Mouse (Mus musculus): ENCODE measurements around the gene Blm. TPM values are rescaled to one million over a fixed set of nuclear protein-coding genes. Genes with fewer than 3 reads are reported as not detected.
"Not testable (repeated sequence)": the region's sequence is repeated elsewhere in the genome, so short reads cannot be mapped to it uniquely, and the experiment has no call there.

The Blm gene
- polyA plus RNA-seq, 1 experiment = 1.4 TPM

DNA sequence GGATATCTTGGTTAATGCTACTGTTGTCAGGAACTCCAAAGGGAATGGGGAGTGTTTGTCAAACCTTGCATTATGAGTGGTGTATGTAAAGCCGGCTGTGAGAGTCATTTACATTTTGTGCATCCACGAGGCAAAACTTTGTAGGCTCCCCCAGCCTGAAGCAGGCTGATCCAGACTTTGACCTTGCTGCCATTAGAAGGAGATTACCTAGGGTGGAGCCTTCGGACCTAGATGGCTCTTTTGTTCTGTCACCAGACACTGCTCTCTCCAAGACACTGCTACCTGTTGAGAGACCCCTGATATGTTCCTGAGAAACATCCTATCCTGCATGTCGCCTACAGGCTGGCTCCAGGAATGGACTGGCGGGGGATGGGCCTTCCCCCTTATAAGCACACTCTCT, 4.7 kb upstream of the Blm start:
- WGBS = 47% methylated on average over 5 of the region's 5 CpGs
- TF ChIP-seq POLR2A (IDR thresholded peaks at IDR 0.05; ENCODE audit: low read depth, low read length) = no peak
- no peak for TF ChIP-seq CTCF (IDR thresholded peaks at IDR 0.05; ENCODE audit: extremely low read depth, insufficient read length, insufficient replicate concordance, low read depth, low read length)
- no peaks in the 10 kb centered on the region; the same call in 1 of the 2 replicates for H3K4me1 ChIP-seq (ENCODE audit: control insufficient read depth, insufficient read depth, insufficient read length, low read length)

DNA sequence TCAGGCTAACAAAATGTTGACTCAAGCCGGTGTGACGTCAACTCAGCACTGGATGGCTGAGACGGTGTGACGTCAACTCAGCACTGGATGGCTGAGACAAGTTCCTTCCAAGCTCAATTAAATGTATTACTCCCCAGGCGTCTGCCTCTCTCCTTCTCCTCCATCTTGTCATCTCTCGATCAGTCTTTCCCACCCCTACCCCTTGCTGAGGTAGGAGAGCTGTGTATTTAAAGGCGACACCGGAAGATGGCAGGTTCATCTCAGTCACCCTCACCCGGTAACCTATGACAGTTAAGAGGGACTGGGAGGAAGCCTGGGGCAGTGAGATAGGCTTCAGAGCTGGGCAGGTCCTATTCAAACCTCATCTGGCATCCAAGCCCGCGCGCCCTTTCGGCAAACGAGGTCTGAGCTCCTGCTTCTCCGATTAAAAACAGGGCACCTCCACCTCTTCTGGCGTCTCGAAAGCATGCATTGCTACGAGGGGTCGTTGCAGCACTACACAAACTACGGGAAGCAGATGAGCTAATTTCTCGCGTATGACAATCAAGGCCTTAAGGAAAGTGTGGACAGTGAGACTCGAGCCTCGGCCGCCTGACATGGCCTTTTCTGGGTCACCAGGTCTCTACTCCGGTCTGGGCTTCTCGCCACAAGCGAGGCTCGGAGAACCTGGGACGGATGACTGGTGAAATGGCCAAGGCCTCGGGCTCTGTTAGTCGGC, 469 bp downstream of the Blm start:
- H3K4me3 ChIP-seq (ENCODE audit: low read depth, low read length) = peak overlapping the region; percentile 76
- H3K27me3 ChIP-seq (ENCODE audit: control insufficient read depth, insufficient read depth, low read length) = no peaks in the 10 kb centered on the region
- H3K4me1 ChIP-seq (ENCODE audit: control insufficient read depth, insufficient read depth, insufficient read length, low read length) = no peaks in the 10 kb centered on the region; the same call in 1 of the 2 replicates
- WGBS = 1% methylated on average over 32 of the region's 32 CpGs
- H3K36me3 ChIP-seq (ENCODE audit: control insufficient read depth, insufficient read depth, low read length) = no peaks in the 10 kb centered on the region
- 0 out of 2 replicates have a peak, but pooled peaks have one; percentile 12 for TF ChIP-seq POLR2A (IDR thresholded peaks at IDR 0.05; ENCODE audit: low read depth, low read length)
- TF ChIP-seq CTCF (IDR thresholded peaks at IDR 0.05; ENCODE audit: extremely low read depth, insufficient read length, insufficient replicate concordance, low read depth, low read length) = no peak
- no peak overlapping the region for H3K27ac ChIP-seq (ENCODE audit: insufficient read depth, low read depth, low read length)

More for the DNA sequence above, 4.7 kb upstream of the Blm start:
- Histone ChIP-seq H3K27me3 (ENCODE audit: control insufficient read depth, insufficient read depth, low read length) (no peaks in the 10 kb centered on the region), H3K4me3 (ENCODE audit: low read depth, low read length) (no peak overlapping the region), H3K27ac (ENCODE audit: insufficient read depth, low read depth, low read length) (no peak overlapping the region), H3K36me3 (ENCODE audit: control insufficient read depth, insufficient read depth, low read length) (no peaks in the 10 kb centered on the region)

DNA sequence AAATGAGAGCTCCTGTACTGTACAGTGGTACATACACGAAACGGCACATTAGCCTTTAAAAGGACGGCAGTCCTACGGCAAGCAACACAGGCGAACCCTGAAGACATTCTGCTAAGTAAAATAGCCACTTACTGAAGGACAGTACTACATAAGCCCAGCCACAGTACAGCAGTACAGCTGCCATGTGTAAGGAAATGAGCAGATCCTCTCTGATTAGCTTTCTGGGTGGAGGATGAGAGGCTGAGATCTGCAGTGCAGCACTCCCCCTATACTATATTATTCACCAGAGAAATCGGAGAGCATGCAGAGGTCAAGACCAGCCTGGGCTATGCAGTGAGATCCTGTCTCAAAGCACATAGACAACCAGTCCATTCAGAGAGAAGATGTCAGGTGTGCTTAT, 3.8 kb downstream of the Blm start:
- H3K27ac ChIP-seq (ENCODE audit: insufficient read depth, low read depth, low read length) = no peak overlapping the region
- H3K4me3 ChIP-seq (ENCODE audit: low read depth, low read length) = no peak overlapping the region
- WGBS = 83% methylated on average over 6 of the region's 6 CpGs
- no peaks in the 10 kb centered on the region; the same call in 1 of the 2 replicates for H3K4me1 ChIP-seq (ENCODE audit: control insufficient read depth, insufficient read depth, insufficient read length, low read length)
- TF ChIP-seq CTCF (IDR thresholded peaks at IDR 0.05; ENCODE audit: extremely low read depth, insufficient read length, insufficient replicate concordance, low read depth, low read length) (no peak), POLR2A (IDR thresholded peaks at IDR 0.05; ENCODE audit: low read depth, low read length) (no peak)
- H3K27me3 ChIP-seq (ENCODE audit: control insufficient read depth, insufficient read depth, low read length) = no peaks in the 10 kb centered on the region
- no peaks in the 10 kb centered on the region for H3K36me3 ChIP-seq (ENCODE audit: control insufficient read depth, insufficient read depth, low read length)

DNA sequence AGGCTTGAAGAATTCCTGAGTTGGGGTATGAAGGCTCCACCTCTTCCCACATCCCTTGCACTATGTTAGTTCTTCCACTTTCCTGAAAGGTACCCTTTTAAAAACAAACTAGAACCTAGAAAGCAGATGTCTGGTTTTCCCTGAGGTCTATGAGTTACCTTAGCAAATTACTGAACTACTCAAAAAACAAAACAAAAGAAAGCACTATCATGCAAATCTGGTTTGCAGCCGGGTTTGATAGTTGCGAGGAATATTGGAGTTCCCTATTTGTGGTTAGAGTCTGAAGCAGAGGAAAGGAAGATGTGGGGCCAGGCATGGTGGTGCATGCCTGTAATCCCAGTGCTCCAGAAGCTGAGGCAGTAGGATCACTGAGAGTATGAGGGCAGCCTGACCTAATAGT, 4.3 kb downstream of the Blm start:
- Histone ChIP-seq H3K27ac (ENCODE audit: insufficient read depth, low read depth, low read length) (no peak overlapping the region), H3K36me3 (ENCODE audit: control insufficient read depth, insufficient read depth, low read length) (no peaks in the 10 kb centered on the region), H3K4me1 (ENCODE audit: control insufficient read depth, insufficient read depth, insufficient read length, low read length) (no peaks in the 10 kb centered on the region; the same call in 1 of the 2 replicates), H3K4me3 (ENCODE audit: low read depth, low read length) (no peak overlapping the region), H3K27me3 (ENCODE audit: control insufficient read depth, insufficient read depth, low read length) (no peaks in the 10 kb centered on the region)
- TF ChIP-seq CTCF (IDR thresholded peaks at IDR 0.05; ENCODE audit: extremely low read depth, insufficient read length, insufficient replicate concordance, low read depth, low read length) = no peak
- no peak for TF ChIP-seq POLR2A (IDR thresholded peaks at IDR 0.05; ENCODE audit: low read depth, low read length)
- WGBS = 85% methylated on average over 2 of the region's 2 CpGs

DNA sequence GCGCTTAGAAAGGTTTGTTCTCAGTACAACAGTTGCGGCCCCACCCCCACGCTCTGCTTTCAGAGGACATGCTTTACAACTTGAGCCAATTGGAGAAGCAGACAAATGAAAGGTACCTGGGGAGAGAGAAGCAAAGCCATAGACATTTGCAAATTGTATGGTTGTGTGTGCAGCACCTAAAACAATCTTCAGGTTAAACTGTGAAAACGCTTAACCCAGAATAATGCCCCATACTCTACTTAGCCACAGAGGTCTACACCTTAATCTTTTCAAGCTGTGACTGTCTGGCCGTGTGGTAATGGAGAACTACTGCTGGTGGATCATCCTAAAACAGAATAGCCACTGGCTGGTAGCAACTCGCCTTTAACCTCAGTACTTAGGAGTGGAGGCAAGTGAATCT, 8.2 kb downstream of the Blm start:
- WGBS = 88% methylated on average over 6 of the region's 6 CpGs
- Histone ChIP-seq H3K4me3 (ENCODE audit: low read depth, low read length) (no peak overlapping the region), H3K27ac (ENCODE audit: insufficient read depth, low read depth, low read length) (no peak overlapping the region), H3K27me3 (ENCODE audit: control insufficient read depth, insufficient read depth, low read length) (no peaks in the 10 kb centered on the region), H3K4me1 (ENCODE audit: control insufficient read depth, insufficient read depth, insufficient read length, low read length) (no peaks in the 10 kb centered on the region), H3K36me3 (ENCODE audit: control insufficient read depth, insufficient read depth, low read length) (no peaks in the 10 kb centered on the region)
- TF ChIP-seq POLR2A (IDR thresholded peaks at IDR 0.05; ENCODE audit: low read depth, low read length) (no peak), CTCF (IDR thresholded peaks at IDR 0.05; ENCODE audit: extremely low read depth, insufficient read length, insufficient replicate concordance, low read depth, low read length) (no peak)

- TF ChIP-seq POLR2A (IDR thresholded peaks at IDR 0.05; ENCODE audit: low read depth, low read length) = no peak
- no peak for TF ChIP-seq CTCF (IDR thresholded peaks at IDR 0.05; ENCODE audit: extremely low read depth, insufficient read length, insufficient replicate concordance, low read depth, low read length)
- Histone ChIP-seq H3K27me3 (ENCODE audit: control insufficient read depth, insufficient read depth, low read length) (no peaks in the 10 kb centered on the region), H3K4me3 (ENCODE audit: low read depth, low read length) (no peak overlapping the region), H3K27ac (ENCODE audit: insufficient read depth, low read depth, low read length) (no peak overlapping the region), H3K4me1 (ENCODE audit: control insufficient read depth, insufficient read depth, insufficient read length, low read length) (no peaks in the 10 kb centered on the region), H3K36me3 (ENCODE audit: control insufficient read depth, insufficient read depth, low read length) (peaks cover 13% of the 10 kb centered on the region)
- WGBS = 90% methylated on average over 16 of the region's 16 CpGs
These were observed 22.4 kb downstream of the Blm start for GRCm38 (mm10) chr7:80512408-80513085.

DNA sequence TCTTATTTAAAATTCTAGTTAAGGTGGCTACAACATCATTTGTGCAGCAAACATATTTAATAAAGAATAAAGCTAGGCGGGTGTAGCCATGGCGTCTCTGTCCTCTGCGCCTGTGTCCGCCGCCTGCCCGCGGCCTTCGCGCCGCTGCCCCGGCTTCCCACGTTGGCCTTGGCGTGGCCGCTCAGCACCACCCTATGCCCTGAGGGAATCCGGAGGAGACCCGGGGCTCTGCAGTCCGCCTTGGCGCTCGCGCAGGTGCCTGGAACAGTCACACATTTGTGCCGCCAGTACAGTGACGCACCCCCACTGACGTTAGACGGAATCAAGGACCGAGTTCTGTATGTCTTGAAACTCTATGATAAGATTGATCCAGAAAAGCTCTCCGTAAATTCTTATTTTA, 27.2 kb downstream of the Blm start:
- not testable (repeated sequence) for H3K27me3 ChIP-seq (ENCODE audit: control insufficient read depth, insufficient read depth, low read length); H3K27ac ChIP-seq (ENCODE audit: insufficient read depth, low read depth, low read length); H3K4me1 ChIP-seq (ENCODE audit: control insufficient read depth, insufficient read depth, insufficient read length, low read length); H3K4me3 ChIP-seq (ENCODE audit: low read depth, low read length)
- H3K36me3 ChIP-seq (ENCODE audit: control insufficient read depth, insufficient read depth, low read length) = peaks cover 12% of the 10 kb centered on the region
- 97% methylated on average over 26 of the region's 26 CpGs for WGBS
